Mouse (Mus musculus) small intestine, adult 2 months (tissue): ENCODE data around the gene Klf1. TPM values are rescaled to one million over a fixed set of nuclear protein-coding genes. Genes with fewer than 3 reads are reported as not detected.
A peak's percentile ranks its signal among the peaks of the same experiment; 100 is the strongest.

ENCODE experiments used
- H3K27ac ChIP-seq: fragments of 200-500 bp; 2 replicates; pipeline ENCODE4 v1.5.1; 2012; ENCODE audit warnings: low read depth, low read length, control low read depth, inconsistent platforms; ENCODE audit not compliant: insufficient read depth
- H3K27me3 ChIP-seq: fragments of 200-500 bp; 2 replicates; pipeline ENCODE4 v1.6.1; 2012; ENCODE audit warnings: mild to moderate bottlenecking, moderate library complexity, low read length, inconsistent platforms; ENCODE audit not compliant: control insufficient read depth, insufficient read depth
- H3K36me3 ChIP-seq: fragments of 200-500 bp; 2 replicates; pipeline ENCODE4 v1.6.1; 2012; ENCODE audit warnings: mild to moderate bottlenecking, low read length, control low read depth, inconsistent platforms; ENCODE audit not compliant: control insufficient read depth, insufficient read depth
- H3K4me1 ChIP-seq: fragments of 200-500 bp; 2 replicates; pipeline ENCODE4 v1.6.1; 2012; ENCODE audit warnings: low read length, inconsistent platforms, mixed read lengths; ENCODE audit not compliant: control insufficient read depth, insufficient read depth, insufficient read length
- H3K4me3 ChIP-seq: fragments of 200-500 bp; 2 replicates; pipeline ENCODE4 v1.5.1; 2012; ENCODE audit warnings: low read depth, mild to moderate bottlenecking, control low read depth, inconsistent platforms, low read length, moderate library complexity
- CTCF ChIP-seq: fragments of 200-500 bp; IDR thresholded peaks from 2 replicates; pipeline ENCODE4 v1.5.1; 2012; ENCODE audit warnings: low read depth, mild to moderate bottlenecking, control low read depth, inconsistent platforms, low read length, moderate library complexity, mixed read lengths; ENCODE audit not compliant: insufficient replicate concordance, insufficient read length; ENCODE audit errors: extremely low read depth
- POLR2A ChIP-seq: fragments of 200-500 bp; IDR thresholded peaks from 2 replicates; pipeline ENCODE4 v1.6.1; 2012; ENCODE audit warnings: low read depth, mild to moderate bottlenecking, control low read depth, inconsistent platforms, low read length, moderate library complexity
- WGBS: fragments of 180-500 bp; shearing (Covaris S2); methylation state at CpG from one replicate; pipeline ENCODE4 v1.1.7; 2018; 5-methylcytosine and 5-hydroxymethylcytosine counted together
- polyA plus RNA-seq: library from polyadenylated mRNA; depleted of rRNA; stranded (reverse); fragments of >200 nt; gene quantifications from 2 replicates; pipeline ENCODE4 v1.2.3, GENCODE M21; 2012

Gene Klf1
- polyA plus RNA-seq, 1 experiment, result 0.38 TPM

DNA sequence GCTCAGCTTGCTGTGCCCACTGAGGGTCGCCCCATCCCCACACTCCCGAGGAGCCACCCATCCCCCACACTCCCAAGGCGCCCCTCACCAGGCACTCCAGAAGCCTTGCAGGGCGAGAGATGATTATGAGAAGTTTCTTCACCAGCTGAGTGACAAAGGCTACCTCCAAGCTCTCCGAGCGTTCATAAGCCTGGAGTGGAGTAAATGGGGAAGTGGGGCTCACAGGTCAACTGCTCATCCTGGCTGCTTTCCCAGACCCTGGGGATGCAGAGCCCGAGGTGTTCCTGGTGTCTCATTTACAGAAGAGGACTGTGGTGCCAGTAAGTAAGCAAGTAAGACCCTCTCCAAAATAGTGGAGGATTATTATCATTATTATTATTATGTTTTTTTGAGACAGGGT, 23.8 kb downstream of the Klf1 start:
- H3K27me3 ChIP-seq, result peaks cover 16% of the 10 kb centered on the region
- H3K4me1 ChIP-seq, result 0 out of 2 replicates have a peak, but pooled peaks cover 3% of the 10 kb centered on the region
- no peak overlapping the region for H3K4me3 ChIP-seq
- WGBS, result 48% methylated on average over 7 of the region's 7 CpGs
- H3K36me3 ChIP-seq, result no peaks in the 10 kb centered on the region
- no peak overlapping the region for H3K27ac ChIP-seq
- TF ChIP-seq CTCF (no peak), POLR2A (no peak)

DNA sequence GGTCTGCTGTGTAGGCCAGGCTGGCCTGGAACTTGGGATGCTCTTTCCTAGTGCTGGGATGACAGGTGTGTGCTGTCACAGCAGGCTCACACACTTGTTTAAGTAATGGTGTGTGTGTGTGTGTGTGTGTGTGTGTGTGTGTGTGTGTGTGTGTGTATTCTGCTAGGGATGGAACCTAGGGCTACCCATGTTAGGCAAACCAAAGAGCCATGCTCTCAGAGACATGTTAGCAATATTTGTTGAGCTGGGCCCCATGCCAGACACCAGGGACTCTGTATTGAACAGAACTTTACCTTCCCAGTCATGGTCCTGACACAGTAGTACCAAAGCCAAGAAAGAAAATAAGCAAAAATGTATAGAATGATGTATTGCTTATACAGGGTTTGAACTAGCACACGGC, 25.8 kb downstream of the Klf1 start:
- Histone ChIP-seq H3K4me1 (0 out of 2 replicates have a peak, but pooled peaks cover 3% of the 10 kb centered on the region), H3K36me3 (no peaks in the 10 kb centered on the region), H3K4me3 (no peak overlapping the region), H3K27ac (no peak overlapping the region), H3K27me3 (peaks cover 21% of the 10 kb centered on the region)
- no peak for TF ChIP-seq CTCF
- no peak for TF ChIP-seq POLR2A
- WGBS, result 92% methylated on average over 1 of the region's 1 CpGs

DNA sequence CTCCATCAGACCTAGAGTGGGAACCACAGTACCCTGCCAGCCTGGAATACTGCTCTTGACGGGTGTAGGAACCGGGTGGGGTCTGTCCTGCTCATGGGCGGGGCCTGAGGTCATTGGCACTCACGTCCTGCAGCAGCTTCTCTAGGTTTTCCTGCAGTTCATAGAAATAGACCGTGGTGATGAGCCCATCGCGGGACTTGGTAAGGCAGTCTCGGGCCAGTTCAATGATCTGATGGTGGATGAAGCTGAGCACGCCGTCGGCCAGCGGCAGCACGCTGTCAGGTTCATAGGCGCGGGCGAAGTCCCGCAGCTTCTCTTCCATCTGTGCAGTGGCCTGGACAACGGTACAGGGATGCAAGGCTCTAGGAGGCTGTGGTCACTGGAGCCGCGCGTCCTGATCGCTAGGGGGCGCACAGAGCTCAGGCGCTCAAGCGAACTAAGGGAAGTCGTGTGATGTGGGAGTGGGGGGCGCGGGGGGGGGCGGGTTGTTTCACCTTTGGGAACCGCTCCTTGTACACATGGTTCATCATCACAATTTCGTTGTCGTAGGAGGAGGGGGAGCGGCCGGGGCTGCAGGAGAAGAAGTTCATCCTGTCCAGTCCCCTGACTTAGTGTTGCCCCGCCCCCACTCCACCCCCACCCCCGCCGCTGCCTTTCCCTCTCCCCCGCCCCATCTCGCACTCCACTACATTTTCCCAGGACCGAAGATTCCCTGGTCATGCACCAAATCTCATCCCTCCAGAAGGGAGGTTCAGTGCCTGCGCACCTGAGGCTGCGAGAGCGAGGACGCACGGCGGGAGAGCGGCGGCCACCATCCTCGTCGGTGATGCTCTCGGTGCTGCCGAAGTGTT, 27.0 kb downstream of the Klf1 start:
- Histone ChIP-seq H3K27ac (no peak overlapping the region), H3K27me3 (peaks cover 21% of the 10 kb centered on the region), H3K4me3 (no peak overlapping the region), H3K36me3 (no peaks in the 10 kb centered on the region), H3K4me1 (0 out of 2 replicates have a peak, but pooled peaks cover 3% of the 10 kb centered on the region)
- TF ChIP-seq CTCF (peak; percentile 75; the same call in 1 of the 2 replicates), POLR2A (no peak)
- 5% methylated on average over 52 of the region's 52 CpGs for WGBS

DNA sequence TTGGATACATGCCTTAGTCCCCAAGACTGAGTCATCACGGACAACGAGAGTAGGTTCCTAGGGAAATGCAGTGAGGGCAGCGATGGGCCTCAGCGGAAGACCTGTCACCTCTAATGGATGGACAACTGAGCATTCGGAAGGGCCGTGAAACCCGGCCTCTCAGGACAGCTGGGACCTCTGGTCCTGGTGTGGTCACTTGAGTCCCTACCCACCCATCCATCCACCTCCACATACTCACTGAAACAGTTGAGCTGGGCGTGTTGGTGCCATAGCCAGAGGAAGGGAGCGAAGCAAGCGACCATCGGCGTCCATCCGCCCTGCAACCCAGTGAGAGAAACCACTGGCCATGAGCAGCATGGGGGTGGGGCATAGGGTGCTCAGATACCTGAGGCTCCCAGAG, 28.9 kb downstream of the Klf1 start:
- WGBS, result 84% methylated on average over 13 of the region's 13 CpGs
- Histone ChIP-seq H3K4me3 (no peak overlapping the region), H3K36me3 (no peaks in the 10 kb centered on the region), H3K27me3 (peaks cover 31% of the 10 kb centered on the region), H3K27ac (no peak overlapping the region), H3K4me1 (0 out of 2 replicates have a peak, but pooled peaks cover 3% of the 10 kb centered on the region)
- TF ChIP-seq POLR2A (no peak), CTCF (no peak)

DNA sequence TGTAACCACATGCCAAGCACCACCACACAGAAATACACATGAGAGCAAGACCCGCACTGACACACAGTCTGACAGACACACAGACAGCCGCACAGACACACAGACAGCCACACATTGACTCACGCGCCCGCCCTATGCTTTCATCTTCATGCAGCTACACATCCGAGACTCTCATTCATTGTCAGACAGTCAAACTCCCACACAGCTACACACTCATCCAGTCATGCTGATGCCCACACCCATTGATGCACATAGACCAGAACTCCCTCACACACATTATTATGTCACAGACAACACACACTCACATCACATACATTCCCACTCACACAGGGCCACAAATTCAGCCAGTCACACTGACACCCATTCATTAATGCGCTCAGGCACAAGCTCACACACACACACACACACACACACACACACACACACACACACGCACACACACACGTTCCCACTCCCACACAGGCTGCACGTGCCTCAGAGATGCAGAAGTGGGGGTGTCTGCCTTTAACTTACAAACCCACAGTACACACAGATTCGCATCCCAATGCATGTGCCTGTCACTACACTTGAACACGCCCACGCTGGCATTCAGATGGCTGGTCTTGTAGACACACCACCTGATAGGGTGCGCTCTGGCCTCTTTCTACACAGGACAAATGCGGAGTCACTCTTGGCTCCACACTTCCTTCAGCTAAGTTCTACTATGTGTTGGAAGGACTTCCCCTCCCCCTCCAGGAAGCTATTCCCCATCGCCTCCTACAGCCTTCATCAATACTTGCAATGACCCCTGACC, 32.2 kb downstream of the Klf1 start:
- Histone ChIP-seq H3K4me3 (no peak overlapping the region), H3K36me3 (no peaks in the 10 kb centered on the region), H3K27ac (no peak overlapping the region), H3K4me1 (peaks cover 5% of the 10 kb centered on the region; the same call in 1 of the 2 replicates), H3K27me3 (peaks cover 44% of the 10 kb centered on the region)
- TF ChIP-seq POLR2A (no peak), CTCF (no peak)
- 71% methylated on average over 16 of the region's 16 CpGs for WGBS

DNA sequence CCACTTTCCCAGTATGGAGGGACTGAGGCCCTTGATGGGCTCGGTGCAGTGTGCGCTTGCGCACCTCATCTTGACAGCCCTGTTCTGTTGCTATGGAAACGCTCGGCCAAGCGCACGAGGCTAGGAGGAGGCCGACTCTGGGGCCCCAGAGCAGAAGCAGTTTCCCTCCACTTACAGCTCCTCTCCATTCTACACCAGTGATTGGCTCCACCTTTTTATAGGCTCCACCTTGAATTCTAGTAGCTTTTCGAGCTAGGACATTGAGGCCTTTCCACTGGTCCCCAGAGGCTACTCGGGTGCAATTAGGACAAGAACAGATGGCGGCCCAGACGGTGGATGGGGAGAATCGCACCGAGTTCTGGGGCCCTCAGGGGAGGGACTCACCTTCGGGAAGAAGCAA, 33.1 kb downstream of the Klf1 start:
- TF ChIP-seq CTCF (no peak), POLR2A (no peak)
- WGBS, result 4% methylated on average over 15 of the region's 15 CpGs
- Histone ChIP-seq H3K27ac (no peak overlapping the region), H3K4me1 (peaks cover 3% of the 10 kb centered on the region; the same call in 1 of the 2 replicates), H3K27me3 (peaks cover 35% of the 10 kb centered on the region), H3K36me3 (no peaks in the 10 kb centered on the region), H3K4me3 (no peak overlapping the region)

DNA sequence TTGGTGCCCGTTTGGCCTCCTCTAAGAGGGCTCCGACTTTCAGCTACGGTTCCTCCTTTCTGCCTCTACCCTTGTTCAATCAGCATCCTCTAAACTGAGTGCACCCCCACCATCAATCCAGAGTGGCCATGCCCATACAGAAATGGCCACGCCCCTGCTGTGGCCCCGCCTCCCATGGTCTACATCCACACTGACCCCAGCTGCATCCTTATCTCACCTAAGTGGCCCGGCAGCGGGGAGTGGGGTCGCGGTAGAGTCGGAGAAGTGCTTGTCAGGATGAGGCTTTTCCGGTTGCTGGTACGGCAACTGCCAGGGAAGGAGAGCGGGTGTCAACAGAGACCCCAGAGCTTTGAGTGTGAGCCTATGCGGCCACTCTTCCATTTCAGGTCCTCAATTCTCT, 33.8 kb downstream of the Klf1 start:
- Histone ChIP-seq H3K27me3 (peaks cover 33% of the 10 kb centered on the region), H3K4me1 (peaks cover 3% of the 10 kb centered on the region; the same call in 1 of the 2 replicates), H3K4me3 (no peak overlapping the region), H3K36me3 (no peaks in the 10 kb centered on the region), H3K27ac (no peak overlapping the region)
- WGBS, result 9% methylated on average over 14 of the region's 14 CpGs
- TF ChIP-seq POLR2A, result no peak
- TF ChIP-seq CTCF, result no peak
